Mouse (Mus musculus) G1E (cell line): ENCODE results near the gene Dcaf8.

Experiments
- CTCF ChIP-seq: IDR thresholded peaks from 2 replicates; pipeline ENCODE4 v1.5.1; 2012; ENCODE audit warnings: low read depth, low read length, inconsistent platforms, mixed read lengths
- GATA1 ChIP-seq: IDR thresholded peaks from 2 replicates; pipeline ENCODE4 v1.6.1; 2012; ENCODE audit warnings: borderline replicate concordance, low read length, inconsistent platforms, mixed read lengths
- GATA2 ChIP-seq: IDR thresholded peaks from 2 replicates; pipeline ENCODE4 v1.6.1; 2012; ENCODE audit warnings: low read depth, low read length, inconsistent platforms, borderline replicate concordance
- POLR2AphosphoS5 ChIP-seq: IDR thresholded peaks from 2 replicates; pipeline ENCODE4 v1.6.1; 2012; ENCODE audit warnings: low read depth, low read length, inconsistent platforms; ENCODE audit not compliant: insufficient replicate concordance
- TAL1 ChIP-seq: conservative IDR thresholded peaks from 2 replicates; pipeline ENCODE4 v1.6.1; 2012; ENCODE audit warnings: low read depth, low read length, inconsistent platforms, mixed read lengths

GRCm38 (mm10) chr1:172173181-172173580 lies 25.3 kb downstream of the Dcaf8 start:
- no peak for TF ChIP-seq CTCF
- no peak for TF ChIP-seq GATA1
- TF ChIP-seq POLR2AphosphoS5, result no peak
- TF ChIP-seq TAL1, result no peak
- no peak for TF ChIP-seq GATA2
